Mouse (Mus musculus) kidney, adult 8-10 months (tissue): Measurements from ENCODE around the gene Hspd1.
A peak's percentile ranks its signal among the peaks of the same experiment; 100 is the strongest.
"Not testable (repeated sequence)": the region's sequence is repeated elsewhere in the genome, so short reads cannot be mapped to it uniquely, and the experiment has no call there.

Experiments used
- DNase-seq, 2 experiments: peaks; one replicate each; pipeline ENCODE4 v3.0.0; 2022

Hspd1 gene

DNA sequence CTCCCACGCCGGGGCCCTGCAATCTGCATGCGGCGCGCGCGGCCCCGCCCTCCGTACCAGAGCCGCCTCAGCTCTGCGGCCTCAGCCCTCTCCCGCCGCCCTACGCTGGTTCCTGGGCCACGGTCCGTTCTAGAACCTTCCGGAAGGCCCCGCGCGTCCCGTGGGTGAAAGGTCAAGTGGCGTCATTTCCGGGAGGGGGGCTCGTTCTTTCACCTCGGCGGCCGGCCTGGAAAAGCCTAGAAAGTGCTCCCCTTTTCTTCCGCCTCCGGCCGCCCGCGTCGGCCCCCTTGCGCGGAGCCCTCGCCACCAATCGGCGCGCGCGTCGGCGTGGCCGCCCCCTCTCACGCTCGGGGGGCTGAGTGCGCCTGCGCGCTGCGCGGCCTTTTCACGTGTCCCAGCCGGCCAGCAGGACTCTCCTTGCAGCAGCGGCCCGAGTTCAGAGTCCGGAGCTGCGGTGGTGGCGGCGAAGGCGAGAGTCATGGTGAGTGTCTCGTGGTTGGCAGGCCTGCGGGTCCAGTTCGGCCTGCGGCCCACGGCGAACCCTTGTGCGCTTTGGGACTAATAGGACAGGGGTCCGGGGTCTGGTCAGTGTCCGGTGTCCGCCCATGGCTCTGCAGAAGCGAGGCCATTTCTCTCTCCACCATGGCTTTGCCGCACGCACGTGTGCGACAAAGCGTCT is at the start of gene Hspd1, which contains the start of gene Hspe1:
Hspd1 (minus strand) TSS at position 312 of the 679 bp plus-strand sequence.
Hspe1 (plus strand) TSS at position 201 of the 679 bp plus-strand sequence.
- DNase-seq: peak; percentile 99

DNA sequence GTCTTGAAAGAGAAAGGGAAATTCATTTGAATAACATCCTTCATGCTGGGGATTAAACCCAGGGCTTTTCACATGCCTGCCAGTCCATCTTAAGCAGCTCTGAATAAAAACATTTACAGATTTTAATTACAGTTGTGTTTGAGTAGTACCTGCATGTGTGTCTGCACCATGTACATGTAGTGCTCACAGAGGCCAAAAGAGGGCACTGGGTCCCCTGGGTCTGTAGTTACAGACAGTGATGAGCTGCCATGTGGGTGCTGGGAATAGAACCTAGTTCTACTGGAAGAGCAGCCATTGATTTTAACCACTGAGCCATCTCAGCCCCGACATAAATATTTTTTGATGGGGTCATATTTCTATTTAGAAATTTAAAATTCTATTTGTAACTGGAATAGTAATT is 47.8 kb upstream of the Hspd1 start:
- no peak for DNase-seq

DNA sequence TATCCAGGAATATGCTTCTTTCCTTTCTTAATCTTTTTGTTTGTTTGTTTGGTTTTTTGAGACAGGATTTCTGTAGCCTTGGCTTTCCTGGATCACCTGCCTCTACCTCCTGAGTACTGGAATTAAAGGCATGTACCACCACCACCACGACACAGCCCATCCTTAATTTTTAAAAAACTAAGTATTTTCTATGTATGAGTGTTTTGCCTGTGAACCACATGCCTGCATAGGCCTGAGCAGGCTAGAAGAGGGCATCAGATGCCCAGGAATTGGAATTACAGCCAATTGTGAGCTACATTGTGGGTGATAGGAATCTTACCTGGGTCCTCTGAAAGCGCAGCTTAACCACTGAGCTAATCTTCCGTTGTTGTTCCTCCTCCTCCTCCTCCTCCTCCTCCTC is 46.3 kb upstream of the Hspd1 start:
- no peak for DNase-seq

DNA sequence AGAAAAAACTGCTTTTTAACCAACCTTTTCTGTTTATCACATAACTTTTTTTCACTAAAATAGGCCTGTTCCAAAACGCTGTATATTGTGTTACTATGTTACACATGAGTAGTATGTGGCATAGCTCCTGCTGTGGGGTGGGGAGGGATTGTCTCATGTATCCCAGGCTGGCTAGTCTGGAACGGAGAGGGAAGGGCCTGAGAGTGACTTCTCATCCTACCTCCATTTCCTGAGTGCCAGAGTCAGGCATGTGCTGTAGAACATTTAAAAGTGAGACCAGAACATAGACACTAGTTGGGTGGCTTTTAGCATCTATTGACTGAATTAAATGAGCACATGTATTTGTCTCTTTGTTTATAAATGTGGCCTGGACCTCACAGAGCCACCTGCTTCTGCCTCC is 45.1 kb upstream of the Hspd1 start:
- no peak for DNase-seq

DNA sequence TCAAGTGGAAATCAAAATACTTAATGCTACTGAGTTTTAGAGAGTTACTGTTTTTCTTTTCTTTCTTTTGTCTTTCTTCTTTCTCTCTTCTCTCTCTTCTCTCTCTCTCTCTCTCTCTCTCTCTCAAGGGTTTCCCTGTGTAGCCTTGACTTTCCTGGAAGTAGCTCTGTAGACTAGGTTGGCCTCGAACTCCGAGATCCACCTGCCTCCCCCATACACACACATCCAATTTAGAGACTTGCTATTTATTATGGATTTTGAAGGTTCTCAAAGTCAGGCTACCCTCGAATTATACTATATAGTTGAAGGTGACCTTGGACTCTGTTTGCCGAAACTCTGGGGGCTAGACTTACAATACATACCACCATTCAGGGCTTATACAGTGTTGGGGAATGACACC is 44.3 kb upstream of the Hspd1 start:
- DNase-seq: no peak

DNA sequence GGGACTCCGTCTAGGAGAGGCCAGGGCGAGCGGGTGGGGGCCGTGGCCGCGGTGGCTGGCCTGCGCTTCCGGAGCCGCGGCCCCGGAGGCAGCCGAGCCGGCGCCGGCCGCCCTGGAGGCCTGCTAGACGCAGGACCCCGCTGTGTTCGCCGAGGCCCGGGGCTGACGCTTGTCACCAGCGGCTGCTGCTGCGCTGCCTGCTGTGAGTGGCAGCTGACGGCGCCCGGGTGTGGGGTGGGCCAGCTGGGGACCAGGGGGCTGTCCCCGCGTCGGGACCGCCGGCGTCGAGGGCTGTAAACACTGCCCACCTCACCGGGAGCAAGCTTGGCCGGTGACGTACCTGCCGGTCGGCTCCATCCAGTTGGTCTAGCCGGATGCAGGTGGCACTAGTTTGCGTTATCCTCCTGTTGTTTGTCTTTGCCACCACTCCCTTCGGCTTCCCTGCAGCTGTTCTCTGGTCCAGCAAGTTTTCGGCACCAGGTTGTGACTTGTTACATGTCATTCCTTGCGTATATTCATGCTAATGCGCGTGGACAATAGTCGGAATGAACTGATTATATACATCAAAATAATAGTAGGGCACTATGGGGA is 43.5 kb upstream of the Hspd1 start:
- peak; percentile 34 to 43 for DNase-seq

DNA sequence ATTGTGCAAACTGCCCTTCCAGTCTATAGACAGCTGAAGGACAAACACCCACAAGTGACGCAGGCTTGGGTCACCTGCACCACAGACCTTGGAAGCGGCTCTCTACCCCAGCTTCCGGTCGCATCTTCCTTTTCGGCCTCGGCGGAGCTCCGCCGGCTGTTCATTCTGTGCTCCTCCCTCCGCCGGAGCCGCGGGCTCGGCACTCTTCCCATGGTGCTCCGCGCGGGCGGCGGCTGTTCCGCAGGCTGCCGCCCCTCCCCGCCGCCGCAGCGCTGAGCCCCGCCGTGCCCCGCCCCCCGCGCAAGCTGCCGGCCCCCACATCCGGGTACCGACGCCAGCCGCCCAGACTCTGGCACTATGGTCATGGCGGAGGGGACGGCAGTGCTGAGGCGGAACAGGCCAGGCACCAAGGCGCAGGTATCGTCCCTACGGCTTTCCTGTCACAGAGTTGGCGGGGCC is 42.9 kb upstream of the Hspd1 start, which contains the start of gene Mob4:
Mob4 (plus strand) TSS at position 289 of the 459 bp plus-strand sequence.
- DNase-seq: peak; percentile 88 to 89

DNA sequence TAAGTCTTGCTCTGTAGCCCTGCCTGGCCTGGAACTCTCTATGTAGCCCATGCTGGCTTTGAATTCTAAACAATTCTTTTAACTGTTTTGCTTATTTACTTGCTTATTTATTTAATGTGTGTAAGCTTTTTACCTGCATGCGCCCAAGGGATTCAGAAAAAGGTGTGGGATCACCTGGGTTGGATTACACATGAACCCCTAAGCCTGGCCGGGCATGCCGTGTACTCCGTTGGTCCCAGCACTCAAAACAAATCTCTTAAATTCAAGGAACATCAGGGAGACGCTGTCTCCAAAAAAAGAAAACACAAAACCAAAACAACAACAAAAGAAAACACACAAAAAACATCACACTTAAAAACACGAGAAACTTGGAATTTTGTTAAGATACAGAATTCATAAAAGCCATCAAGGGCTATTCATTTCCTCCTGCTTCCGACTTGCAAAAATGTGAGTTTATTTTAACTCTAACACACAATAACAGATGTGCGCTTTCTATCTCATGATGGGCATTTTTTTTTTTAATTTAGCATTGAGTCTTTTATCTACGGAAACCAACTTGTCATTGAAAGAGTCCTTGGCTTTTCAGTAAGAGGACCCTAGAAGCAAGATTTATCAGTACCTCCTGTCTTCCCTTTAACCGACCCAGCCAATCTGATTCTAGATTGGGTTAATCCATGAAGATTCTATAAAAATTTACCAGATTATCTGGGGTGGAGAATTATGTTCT is 42.3 kb upstream of the Hspd1 start:
- no peak for DNase-seq

DNA sequence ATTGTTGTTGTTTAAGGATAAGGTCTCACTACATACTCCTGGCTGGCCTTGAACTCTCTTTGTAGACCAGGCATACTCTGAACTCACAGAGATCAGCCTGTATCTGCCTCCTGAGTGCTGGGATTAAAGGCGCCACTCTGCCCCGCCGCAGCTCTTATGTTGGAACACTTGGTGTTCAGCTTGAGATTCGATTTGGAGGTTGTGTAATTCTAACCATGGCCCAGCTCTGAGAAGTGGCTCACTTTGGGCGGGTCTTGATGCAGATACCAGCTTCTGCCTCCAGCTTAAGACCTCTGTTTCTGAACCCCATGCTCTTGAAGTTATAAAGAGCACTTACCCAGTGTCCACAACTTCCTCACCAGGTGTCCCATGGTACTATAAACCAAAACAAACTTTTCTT is 41.7 kb upstream of the Hspd1 start:
- DNase-seq: no peak

DNA sequence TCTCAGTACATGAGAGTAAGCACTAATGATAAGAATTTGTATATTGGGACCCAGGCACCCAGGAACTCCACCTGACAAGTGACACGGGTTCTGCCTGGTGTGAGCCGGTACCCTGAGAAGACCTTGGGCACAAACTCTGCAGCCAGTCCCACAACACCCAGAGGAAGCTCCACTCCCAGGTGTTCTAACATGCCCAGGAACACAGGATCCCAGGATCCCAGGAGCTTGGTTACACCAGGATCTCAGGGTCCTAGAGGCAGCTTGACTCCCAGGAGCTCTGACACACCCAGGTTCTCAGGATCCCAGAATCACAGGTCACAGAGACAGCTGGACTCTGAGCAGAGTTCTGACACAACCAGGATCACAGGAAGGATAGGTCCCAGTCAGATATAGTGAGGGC is 36.1 kb upstream of the Hspd1 start:
- DNase-seq: not testable (repeated sequence)

DNA sequence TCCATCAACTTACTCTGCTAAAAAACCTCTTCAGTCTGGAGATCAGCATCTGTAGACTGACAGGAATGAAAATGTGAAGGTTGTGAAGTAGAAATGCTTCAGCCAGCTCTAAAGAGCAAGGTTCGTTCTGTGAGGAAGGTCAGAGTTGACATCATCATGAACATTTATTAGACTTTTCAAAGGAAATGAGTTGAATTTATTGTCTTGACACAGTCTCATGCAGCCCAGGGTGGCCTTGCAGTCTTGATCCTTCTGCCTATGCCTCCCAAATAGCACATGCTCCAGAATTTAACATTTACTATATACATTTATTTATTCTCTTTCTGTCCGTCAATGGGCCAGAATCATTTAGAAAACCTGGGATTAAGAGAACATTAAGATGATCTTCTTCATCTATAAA is 35.5 kb upstream of the Hspd1 start:
- DNase-seq: no peak

DNA sequence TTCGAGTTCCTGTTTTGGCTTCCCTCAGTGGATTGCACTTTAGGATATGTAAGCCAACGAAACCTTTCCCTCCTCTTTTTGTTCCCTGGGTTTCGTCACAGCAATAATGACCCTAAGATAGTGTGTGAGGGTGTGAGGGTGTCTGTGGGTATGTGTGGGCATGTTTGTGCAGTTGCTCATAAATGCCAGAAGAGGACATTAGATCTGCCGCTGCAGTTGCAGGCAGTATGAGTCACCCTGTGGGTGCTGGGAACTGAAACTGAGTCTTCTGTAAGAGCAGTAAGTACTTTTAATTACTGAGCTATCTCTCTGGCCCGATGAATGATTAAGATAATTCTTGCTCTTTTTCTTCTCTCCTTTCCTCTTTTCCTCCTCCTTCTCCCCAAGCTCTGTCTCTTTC is 35.0 kb upstream of the Hspd1 start:
- no peak for DNase-seq

DNA sequence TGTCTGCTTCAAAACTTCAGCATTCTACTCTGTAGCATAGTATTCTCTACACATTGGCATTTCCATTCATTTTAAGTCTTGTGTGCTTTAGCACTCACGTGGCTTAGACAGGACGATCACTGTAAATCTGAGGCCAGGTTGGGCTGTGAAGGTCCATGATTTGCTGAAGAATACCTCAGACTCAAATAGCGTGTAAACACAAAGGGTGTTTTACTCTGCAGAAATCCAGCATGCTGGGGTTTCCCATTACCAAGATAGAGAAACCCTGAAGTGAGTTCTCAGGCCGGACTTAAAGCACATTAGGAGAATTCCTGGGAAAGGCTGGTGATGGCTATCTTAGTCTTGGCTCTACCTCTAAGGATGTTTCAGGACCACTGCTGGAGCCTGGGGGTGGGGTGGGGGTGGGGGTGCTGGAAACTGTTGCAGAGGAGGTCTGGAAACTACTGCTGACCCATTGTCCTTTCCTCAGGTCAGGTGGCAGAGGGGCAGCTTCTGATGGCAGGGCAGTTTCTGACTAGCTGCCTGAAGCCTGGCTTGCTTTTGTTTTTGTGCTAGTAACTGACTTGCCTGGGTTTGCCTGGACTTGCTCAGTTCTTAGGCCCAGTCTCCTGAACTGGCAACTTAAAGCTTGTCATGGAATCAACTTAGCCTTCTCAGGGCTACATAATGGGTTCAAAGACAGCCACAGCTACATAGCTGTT is 21.2 kb upstream of the Hspd1 start:
- no peak for DNase-seq

DNA sequence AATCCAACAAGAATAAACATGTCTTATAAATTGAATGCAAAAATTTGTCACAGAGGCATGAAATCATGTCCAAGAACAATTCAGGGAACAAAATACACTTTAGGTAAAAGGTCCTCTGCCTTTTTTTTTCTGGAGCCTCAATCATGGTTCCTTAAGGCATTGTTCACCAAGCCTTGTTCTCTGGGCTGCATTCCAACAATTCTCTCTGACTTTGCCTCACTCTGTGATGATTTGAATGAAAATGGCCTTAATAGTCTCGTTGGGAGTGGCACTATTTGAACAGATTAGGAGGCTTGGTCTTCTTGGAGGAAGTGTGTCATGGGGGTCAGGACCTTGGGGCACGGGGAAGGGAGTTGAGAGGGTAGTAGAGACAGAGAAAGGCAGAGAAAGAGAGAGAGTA is 20.4 kb upstream of the Hspd1 start:
- no peak for DNase-seq

DNA sequence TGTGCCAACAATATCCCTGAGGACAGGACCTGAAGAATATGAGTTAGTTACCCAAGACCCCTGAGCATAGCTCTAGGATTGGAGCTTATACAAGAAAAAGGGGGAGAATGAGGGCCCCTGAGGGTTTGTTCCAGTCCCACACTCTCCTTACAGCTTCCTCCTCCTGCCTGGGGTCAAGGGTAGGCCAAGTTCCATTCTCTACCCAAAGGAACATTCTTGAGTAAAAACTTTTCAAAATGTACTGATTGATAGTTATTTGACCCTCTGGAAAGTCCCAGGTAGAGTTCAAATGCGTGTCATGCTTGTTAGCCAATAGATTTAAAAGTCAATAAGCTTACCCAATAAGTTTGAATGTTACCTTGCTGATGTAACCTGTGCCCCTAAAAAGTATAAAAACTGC is 19.6 kb upstream of the Hspd1 start:
- DNase-seq: no peak

DNA sequence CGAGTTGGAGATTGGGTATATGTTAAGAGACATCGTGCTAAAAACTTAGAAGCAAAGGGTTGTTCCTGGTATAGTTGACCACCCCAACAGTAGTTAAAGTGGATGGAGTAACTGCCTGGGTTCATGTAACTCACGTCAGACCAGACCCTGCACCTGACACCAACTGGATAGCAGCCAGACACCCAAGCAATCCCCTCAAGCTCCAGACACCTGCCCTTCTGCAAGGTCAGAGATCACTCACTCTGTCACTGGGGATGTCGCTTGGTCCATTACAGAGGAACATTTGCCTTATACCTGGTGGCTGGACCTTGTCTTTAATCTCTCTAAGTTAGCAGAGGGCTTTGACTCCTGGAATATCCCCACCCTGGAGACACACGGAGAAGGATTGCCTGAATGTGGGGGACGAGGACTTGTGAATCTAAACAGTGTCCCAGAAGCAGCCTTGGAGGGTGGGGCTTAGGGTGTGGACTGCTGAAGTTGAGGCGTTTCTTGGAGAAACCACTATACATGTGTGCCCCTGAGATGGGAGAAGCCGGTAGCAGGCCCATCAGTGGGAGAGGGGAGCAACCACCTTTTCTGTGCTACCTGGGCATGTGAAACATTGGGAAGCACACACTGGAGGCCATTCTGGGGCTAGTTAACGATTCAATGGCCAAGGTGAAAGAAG is 19.0 kb upstream of the Hspd1 start:
- no peak for DNase-seq

DNA sequence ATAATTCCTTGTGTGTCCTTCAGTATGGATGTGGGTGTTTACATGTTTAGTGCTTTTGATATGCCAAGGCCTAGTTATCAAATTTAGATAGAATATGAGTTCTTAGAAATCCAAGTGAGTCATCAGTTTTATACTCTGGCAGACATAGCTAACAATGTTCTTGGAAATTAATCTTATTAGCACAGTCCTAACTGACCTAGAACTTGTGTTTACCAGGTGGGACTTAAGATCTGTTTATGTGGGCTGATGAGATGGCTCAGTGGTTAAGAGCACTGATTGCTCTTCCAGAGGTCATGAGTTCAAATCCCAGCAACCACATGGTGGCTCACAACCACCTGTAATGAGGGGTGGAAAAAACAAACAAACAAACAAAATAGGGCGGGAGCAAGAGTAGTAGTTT is 4.4 kb upstream of the Hspd1 start:
- no peak for DNase-seq

DNA sequence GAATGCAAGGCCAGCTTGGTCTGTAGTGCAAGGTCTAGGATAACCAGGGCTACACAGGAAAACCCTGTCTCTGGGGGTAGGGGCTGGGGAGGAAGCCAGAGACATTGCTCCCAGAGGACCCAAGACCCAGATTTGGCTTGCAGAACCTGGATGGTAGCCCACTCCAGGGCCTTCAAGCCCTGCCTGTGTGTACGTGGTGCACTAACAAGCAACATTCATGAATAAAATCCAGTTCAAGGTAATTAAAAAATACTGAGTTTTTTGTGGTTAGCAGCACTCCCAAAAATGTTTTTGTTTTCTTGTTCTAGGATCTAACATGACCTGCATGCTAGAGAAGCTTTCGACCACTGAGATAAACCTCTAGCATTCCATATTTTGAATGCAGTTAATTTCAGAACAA is 4.0 kb upstream of the Hspd1 start:
- DNase-seq: no peak

DNA sequence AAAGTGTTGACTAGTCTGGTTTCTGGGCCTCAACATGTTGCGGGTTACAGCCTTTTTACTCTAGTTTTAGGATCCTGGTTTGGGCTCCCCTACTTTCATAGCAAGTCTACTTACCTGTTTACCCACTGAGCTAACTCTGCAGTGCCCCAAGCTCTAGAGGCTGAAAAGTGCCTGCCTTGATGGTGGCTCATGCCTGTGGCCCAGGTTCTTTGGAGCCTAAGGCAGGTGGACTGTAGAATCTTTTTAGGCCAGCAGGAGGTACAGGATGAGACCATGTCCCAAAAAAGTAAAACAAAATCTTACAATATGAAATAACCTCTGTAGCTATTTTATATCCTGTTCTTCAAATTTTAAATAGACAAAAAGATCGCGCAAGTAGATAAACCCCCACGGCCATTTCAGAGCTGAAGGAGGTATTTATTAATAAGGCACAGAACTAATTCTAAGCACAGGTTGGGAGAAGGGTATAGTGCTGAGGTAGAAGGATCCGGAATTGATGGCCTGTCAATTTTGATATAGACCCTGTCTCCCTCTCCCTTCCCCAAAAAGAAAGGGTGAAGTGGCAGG is 1.5 kb upstream of the Hspd1 start:
- DNase-seq: no peak

DNA sequence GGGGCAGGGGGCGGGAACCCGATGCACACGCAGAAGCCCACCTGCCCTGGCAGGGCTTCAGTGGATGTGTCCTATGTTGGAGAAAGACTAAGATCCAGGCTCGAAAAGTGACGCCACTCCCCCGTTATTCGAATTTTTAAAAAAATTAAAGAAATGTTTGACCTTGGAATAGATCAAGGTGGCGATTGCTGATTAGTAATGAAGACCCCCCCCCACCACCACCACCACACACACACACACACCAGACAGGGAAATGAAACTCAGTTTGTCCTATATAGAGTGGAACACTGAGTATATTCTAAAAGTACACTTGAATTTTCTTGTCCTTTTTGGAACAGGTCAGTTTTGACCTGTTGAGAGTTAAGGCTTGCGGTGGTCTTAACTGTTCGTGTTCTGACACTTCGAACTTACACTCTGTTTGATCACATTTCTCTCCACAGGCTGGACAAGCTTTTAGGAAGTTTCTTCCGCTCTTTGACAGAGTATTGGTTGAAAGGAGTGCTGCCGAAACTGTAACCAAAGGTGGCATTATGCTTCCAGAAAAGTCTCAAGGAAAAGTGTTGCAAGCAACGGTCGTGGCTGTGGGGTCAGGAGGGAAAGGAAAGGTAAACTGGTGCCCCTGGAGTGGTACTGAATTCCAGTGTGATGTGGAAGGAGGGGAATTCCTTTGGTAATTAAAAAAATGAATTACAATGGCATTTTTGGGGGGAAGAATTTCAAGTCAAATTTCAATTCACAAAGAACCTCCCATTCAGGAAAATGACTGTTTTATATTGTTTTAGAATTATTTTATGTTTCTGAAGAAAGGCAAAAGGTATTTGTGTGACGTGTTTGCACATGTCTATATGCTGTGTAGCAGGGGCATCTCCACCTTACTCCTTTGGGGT is 811 bp upstream of the Hspd1 start:
- no peak for DNase-seq

DNA sequence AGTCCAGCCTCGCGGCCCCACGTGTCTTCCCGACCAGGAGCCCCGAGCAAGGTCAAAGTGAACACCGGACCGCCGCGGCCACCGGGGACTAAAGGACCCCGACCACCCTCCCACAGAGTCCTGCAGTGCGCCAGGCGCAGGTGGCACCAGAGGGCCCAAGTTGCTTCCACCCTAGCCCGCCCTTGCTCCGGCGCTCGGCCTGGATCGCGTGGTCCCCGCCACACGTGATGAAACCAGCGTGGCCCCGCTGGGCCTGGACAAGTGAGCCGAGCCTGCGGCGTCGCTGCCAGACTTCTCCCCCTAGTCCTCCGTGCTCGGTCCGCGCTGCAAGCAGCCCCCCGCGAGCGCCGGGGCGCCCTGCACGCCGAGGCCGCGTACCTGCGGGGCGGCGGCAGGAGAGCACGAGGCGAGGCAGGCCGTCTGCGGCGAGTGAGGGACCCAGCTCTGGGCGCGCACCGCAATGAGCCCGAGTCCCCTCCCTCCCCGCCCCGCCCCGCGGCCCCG is 590 bp downstream of the Hspd1 start:
- DNase-seq: no peak
